Mouse (Mus musculus): ENCODE results near the gene Rnf152. TPM values are rescaled to one million over a fixed set of nuclear protein-coding genes. Genes with fewer than 3 reads are reported as not detected.

Gene Rnf152
- polyA plus RNA-seq, 1 experiment from 2014 or later, result 1.1 TPM

GRCm38 (mm10) chr1:105291859-105292258, 64.7 kb downstream of the Rnf152 start:
- H3K27me3 ChIP-seq (ENCODE audit: poor library complexity, severe bottlenecking), result no peaks in the 10 kb centered on the region
- H3K27ac ChIP-seq, result no peak overlapping the region
- H3K4me1 ChIP-seq, result peaks cover 5% of the 10 kb centered on the region; the same call in 1 of the 2 replicates
- H3K36me3 ChIP-seq (replicated peaks), result no peaks in the 10 kb centered on the region
- H3K4me3 ChIP-seq, result no peak overlapping the region
- no peaks in the 10 kb centered on the region for H3K9me3 ChIP-seq
- WGBS, result 88% methylated on average over 2 of the region's 2 CpGs
- no peak for DNase-seq (ENCODE audit: extremely low spot score, low spot score)

GRCm38 (mm10) chr1:105287536-105287935, 69.0 kb downstream of the Rnf152 start:
- H3K27me3 ChIP-seq (ENCODE audit: poor library complexity, severe bottlenecking), result no peaks in the 10 kb centered on the region
- DNase-seq (ENCODE audit: extremely low spot score, low spot score), result no peak
- no peaks in the 10 kb centered on the region for H3K9me3 ChIP-seq
- no peak overlapping the region for H3K4me3 ChIP-seq
- H3K4me1 ChIP-seq, result no peaks in the 10 kb centered on the region
- peaks cover 4% of the 10 kb centered on the region; the same call in 1 of the 2 replicates for H3K36me3 ChIP-seq (replicated peaks)
- H3K27ac ChIP-seq, result no peak overlapping the region
- 86% methylated on average over 4 of the region's 4 CpGs for WGBS

GRCm38 (mm10) chr1:105286906-105287305, 69.6 kb downstream of the Rnf152 start:
- no peak overlapping the region for H3K4me3 ChIP-seq
- no peak overlapping the region for H3K27ac ChIP-seq
- no peaks in the 10 kb centered on the region for H3K9me3 ChIP-seq
- peaks cover 4% of the 10 kb centered on the region; the same call in 1 of the 2 replicates for H3K36me3 ChIP-seq (replicated peaks)
- H3K4me1 ChIP-seq, result no peaks in the 10 kb centered on the region
- no peak for DNase-seq (ENCODE audit: extremely low spot score, low spot score)
- WGBS, result 91% methylated on average over 5 of the region's 5 CpGs
- H3K27me3 ChIP-seq (ENCODE audit: poor library complexity, severe bottlenecking), result no peaks in the 10 kb centered on the region

- 89% methylated on average over 4 of the region's 4 CpGs for WGBS
- Histone ChIP-seq H3K9me3 (no peaks in the 10 kb centered on the region), H3K36me3 (replicated peaks) (peaks cover 4% of the 10 kb centered on the region; the same call in 1 of the 2 replicates), H3K4me1 (0 out of 2 replicates have a peak, but pooled peaks cover 3% of the 10 kb centered on the region), H3K27me3 (ENCODE audit: poor library complexity, severe bottlenecking) (no peaks in the 10 kb centered on the region), H3K27ac (no peak overlapping the region), H3K4me3 (no peak overlapping the region)
- no peak for DNase-seq (ENCODE audit: extremely low spot score, low spot score)
Measured at GRCm38 (mm10) chr1:105285001-105285400, 71.5 kb downstream of the Rnf152 start.

GRCm38 (mm10) chr1:105284116-105284515, 72.4 kb downstream of the Rnf152 start:
- Histone ChIP-seq H3K4me3 (no peak overlapping the region), H3K4me1 (0 out of 2 replicates have a peak, but pooled peaks cover 3% of the 10 kb centered on the region), H3K36me3 (replicated peaks) (peaks cover 4% of the 10 kb centered on the region; the same call in 1 of the 2 replicates), H3K9me3 (no peaks in the 10 kb centered on the region), H3K27ac (no peak overlapping the region), H3K27me3 (ENCODE audit: poor library complexity, severe bottlenecking) (no peaks in the 10 kb centered on the region)
- WGBS, result 80% methylated on average over 8 of the region's 8 CpGs
- DNase-seq (ENCODE audit: extremely low spot score, low spot score), result no peak

- Histone ChIP-seq H3K4me3 (no peak overlapping the region), H3K27ac (no peak overlapping the region), H3K9me3 (no peaks in the 10 kb centered on the region), H3K4me1 (0 out of 2 replicates have a peak, but pooled peaks cover 3% of the 10 kb centered on the region), H3K36me3 (replicated peaks) (peaks cover 4% of the 10 kb centered on the region; the same call in 1 of the 2 replicates), H3K27me3 (ENCODE audit: poor library complexity, severe bottlenecking) (no peaks in the 10 kb centered on the region)
- 70% methylated on average over 3 of the region's 3 CpGs for WGBS
- DNase-seq (ENCODE audit: extremely low spot score, low spot score), result no peak
Measured at GRCm38 (mm10) chr1:105281277-105281676, 75.2 kb downstream of the Rnf152 start.

- no peak overlapping the region for H3K27ac ChIP-seq
- H3K27me3 ChIP-seq (ENCODE audit: poor library complexity, severe bottlenecking), result no peaks in the 10 kb centered on the region
- DNase-seq (ENCODE audit: extremely low spot score, low spot score), result no peak
- no peak overlapping the region for H3K4me3 ChIP-seq
- peaks cover 4% of the 10 kb centered on the region; the same call in 1 of the 2 replicates for H3K36me3 ChIP-seq (replicated peaks)
- H3K4me1 ChIP-seq, result 0 out of 2 replicates have a peak, but pooled peaks cover 3% of the 10 kb centered on the region
- 86% methylated on average over 2 of the region's 2 CpGs for WGBS
- H3K9me3 ChIP-seq, result no peaks in the 10 kb centered on the region
Measured at GRCm38 (mm10) chr1:105280160-105280559, 76.3 kb downstream of the Rnf152 start.

GRCm38 (mm10) chr1:105274500-105275194, 81.9 kb downstream of the Rnf152 start:
- H3K4me3 ChIP-seq, result no peak overlapping the region
- no peaks in the 10 kb centered on the region for H3K36me3 ChIP-seq (replicated peaks)
- H3K27ac ChIP-seq, result no peak overlapping the region
- WGBS, result 87% methylated on average over 3 of the region's 3 CpGs
- no peaks in the 10 kb centered on the region for H3K4me1 ChIP-seq
- H3K9me3 ChIP-seq, result no peaks in the 10 kb centered on the region
- no peak for DNase-seq (ENCODE audit: extremely low spot score, low spot score)
- H3K27me3 ChIP-seq (ENCODE audit: poor library complexity, severe bottlenecking), result no peaks in the 10 kb centered on the region

GRCm38 (mm10) chr1:105271104-105271503, 85.4 kb downstream of the Rnf152 start:
- H3K27ac ChIP-seq, result no peak overlapping the region
- H3K4me3 ChIP-seq, result no peak overlapping the region
- no peaks in the 10 kb centered on the region for H3K9me3 ChIP-seq
- no peaks in the 10 kb centered on the region for H3K27me3 ChIP-seq (ENCODE audit: poor library complexity, severe bottlenecking)
- H3K4me1 ChIP-seq, result no peaks in the 10 kb centered on the region
- 91% methylated on average over 10 of the region's 10 CpGs for WGBS
- no peak for DNase-seq (ENCODE audit: extremely low spot score, low spot score)
- no peaks in the 10 kb centered on the region for H3K36me3 ChIP-seq (replicated peaks)

- Histone ChIP-seq H3K4me1 (no peaks in the 10 kb centered on the region), H3K4me3 (no peak overlapping the region), H3K9me3 (no peaks in the 10 kb centered on the region), H3K27me3 (ENCODE audit: poor library complexity, severe bottlenecking) (no peaks in the 10 kb centered on the region), H3K27ac (no peak overlapping the region), H3K36me3 (replicated peaks) (no peaks in the 10 kb centered on the region)
- WGBS, result 86% methylated on average over 3 of the region's 3 CpGs
- DNase-seq (ENCODE audit: extremely low spot score, low spot score), result no peak
Measured at GRCm38 (mm10) chr1:105263283-105264033, 93.1 kb downstream of the Rnf152 start.

GRCm38 (mm10) chr1:105260200-105260599, 96.3 kb downstream of the Rnf152 start:
- Histone ChIP-seq H3K4me3 (no peak overlapping the region), H3K27me3 (ENCODE audit: poor library complexity, severe bottlenecking) (no peaks in the 10 kb centered on the region), H3K4me1 (no peaks in the 10 kb centered on the region), H3K36me3 (replicated peaks) (no peaks in the 10 kb centered on the region), H3K27ac (no peak overlapping the region), H3K9me3 (no peaks in the 10 kb centered on the region)
- 86% methylated on average over 5 of the region's 5 CpGs for WGBS
- DNase-seq (ENCODE audit: extremely low spot score, low spot score), result no peak

GRCm38 (mm10) chr1:105257199-105257598, 99.3 kb downstream of the Rnf152 start:
- H3K27ac ChIP-seq, result no peak overlapping the region
- WGBS, result 91% methylated on average over 3 of the region's 3 CpGs
- H3K9me3 ChIP-seq, result no peaks in the 10 kb centered on the region
- H3K4me3 ChIP-seq, result no peak overlapping the region
- no peaks in the 10 kb centered on the region for H3K4me1 ChIP-seq
- no peaks in the 10 kb centered on the region for H3K27me3 ChIP-seq (ENCODE audit: poor library complexity, severe bottlenecking)
- no peaks in the 10 kb centered on the region for H3K36me3 ChIP-seq (replicated peaks)
- no peak for DNase-seq (ENCODE audit: extremely low spot score, low spot score)

- H3K36me3 ChIP-seq (replicated peaks), result no peaks in the 10 kb centered on the region
- no peak overlapping the region for H3K27ac ChIP-seq
- 95% methylated on average over 3 of the region's 3 CpGs for WGBS
- DNase-seq (ENCODE audit: extremely low spot score, low spot score), result no peak
- no peaks in the 10 kb centered on the region for H3K9me3 ChIP-seq
- H3K4me3 ChIP-seq, result no peak overlapping the region
- H3K4me1 ChIP-seq, result peaks cover 29% of the 10 kb centered on the region
- H3K27me3 ChIP-seq (ENCODE audit: poor library complexity, severe bottlenecking), result no peaks in the 10 kb centered on the region
Measured at GRCm38 (mm10) chr1:105249190-105249589, 107.3 kb downstream of the Rnf152 start.
